Mouse (Mus musculus): ENCODE results near the gene Neu2. TPM values are rescaled to one million over a fixed set of nuclear protein-coding genes. Genes with fewer than 3 reads are reported as not detected.

Gene Neu2
- total RNA-seq, 2 experiments from 2014 or later: not detected

Other genes starting within 250 kb of the Neu2 start
- 1 to 10 TPM; 4.4 to 4.8 TPM for gene Efhd1, start 245.5 kb upstream of the Neu2 start, total RNA-seq (2021)
- 10 to 100 TPM; 40.8 to 46.3 TPM for gene Gigyf2, start 182.9 kb upstream of the Neu2 start, total RNA-seq (2021)
- not detected for gene Kcnj13, start 115.2 kb upstream of the Neu2 start, total RNA-seq (2021)
- gene Snorc, start 39.6 kb upstream of the Neu2 start, total RNA-seq (2021): not detected
- under 1 TPM; 0.12 to 0.33 TPM for gene Ngef, start 64.0 kb downstream of the Neu2 start, total RNA-seq (2021)
- 10 to 100 TPM; 17.3 to 24.4 TPM for gene Inpp5d, start 110.4 kb downstream of the Neu2 start, total RNA-seq (2021)
- 10 to 100 TPM; 27.8 to 32.3 TPM for gene Atg16l1, start 246.0 kb downstream of the Neu2 start, total RNA-seq (2021)

All from heart, adult 18-20 months (tissue).